Mouse (Mus musculus): ENCODE data around the gene Fgfr2. TPM values are rescaled to one million over a fixed set of nuclear protein-coding genes. Genes with fewer than 3 reads are reported as not detected.

The Fgfr2 gene
- polyA plus RNA-seq, 1 experiment from 2014 or later = 106 TPM

DNA sequence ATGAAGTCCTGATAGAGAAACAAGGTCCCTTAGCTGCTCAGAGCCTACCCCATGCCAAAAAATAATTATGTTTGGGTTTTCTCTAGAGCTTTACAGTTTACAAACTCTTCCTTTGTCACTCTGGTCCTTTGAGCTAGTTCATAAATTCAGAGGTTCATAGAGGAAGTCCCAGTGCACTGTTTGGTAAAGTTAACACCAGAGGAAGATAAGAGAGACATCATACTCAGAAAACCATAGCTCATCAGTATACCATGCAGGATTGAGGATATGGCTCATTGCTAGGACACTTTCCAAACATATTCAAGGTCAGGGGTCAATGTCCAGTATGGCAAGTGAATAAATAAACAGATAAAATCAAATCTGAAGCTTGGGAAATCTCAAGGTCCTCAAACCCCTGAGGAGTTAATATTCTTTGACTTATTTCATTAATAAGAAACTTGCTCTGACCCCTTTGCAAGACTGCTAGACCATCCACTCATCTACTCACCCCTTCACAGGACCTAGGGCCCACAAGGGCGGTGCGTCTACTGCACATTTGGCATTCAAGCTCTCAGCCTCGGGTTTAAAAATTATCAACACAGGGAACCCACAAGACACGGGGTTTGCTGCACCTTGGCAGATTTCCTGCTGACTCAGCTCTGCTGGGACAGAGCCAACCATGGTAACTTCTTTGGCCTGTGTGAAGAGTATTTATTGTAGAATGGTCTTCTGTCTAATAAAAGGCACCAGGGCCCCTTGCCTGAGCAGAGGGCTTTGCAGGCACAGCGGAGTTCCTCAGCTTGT, 797.4 kb downstream of the Fgfr2 start:
- Histone ChIP-seq H3K9ac (ENCODE audit: low read depth, low read length) (no peak overlapping the region), H3K9me3 (ENCODE audit: control insufficient read depth, low read length) (no peaks in the 10 kb centered on the region), H3K27ac (replicated peaks; ENCODE audit: low read depth, low read length) (no peak overlapping the region), H3K4me2 (ENCODE audit: low read depth, low read length) (no peak overlapping the region), H3K4me3 (ENCODE audit: low read depth, low read length) (no peak overlapping the region), H3K27me3 (replicated peaks; ENCODE audit: control insufficient read depth, insufficient read depth, low read length) (no peaks in the 10 kb centered on the region), H3K4me1 (ENCODE audit: control insufficient read depth, insufficient read depth, low read length) (peaks cover 12% of the 10 kb centered on the region), H3K36me3 (ENCODE audit: control insufficient read depth, insufficient read depth, low read length) (no peaks in the 10 kb centered on the region)
- WGBS = 36% methylated on average over 5 of the region's 5 CpGs
- ATAC-seq (ENCODE audit: low read depth) = no peak
- peak; percentile 74 for DNase-seq (ENCODE audit: low spot score)

DNA sequence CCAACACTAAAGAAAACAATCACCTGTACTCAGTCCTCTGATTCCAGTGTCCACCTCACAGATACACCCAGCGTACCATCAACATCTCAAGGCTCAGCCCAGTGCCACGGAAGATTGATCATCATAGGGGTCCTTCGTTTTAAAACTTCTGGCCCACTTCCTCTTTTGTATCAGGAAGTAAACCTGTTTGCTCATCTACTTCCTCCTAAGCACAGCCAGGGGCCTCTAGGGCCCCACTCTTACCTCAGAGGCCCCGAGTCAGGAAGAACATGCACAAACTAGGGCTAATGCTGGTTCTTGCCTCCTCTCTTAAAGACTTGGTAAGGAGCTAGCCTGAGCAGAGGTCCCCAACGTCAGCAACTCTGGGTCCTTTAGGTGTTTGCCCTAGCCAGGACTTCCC, 799.7 kb downstream of the Fgfr2 start:
- H3K4me3 ChIP-seq (ENCODE audit: low read depth, low read length) = no peak overlapping the region
- H3K27me3 ChIP-seq (replicated peaks; ENCODE audit: control insufficient read depth, insufficient read depth, low read length) = no peaks in the 10 kb centered on the region
- no peak overlapping the region for H3K9ac ChIP-seq (ENCODE audit: low read depth, low read length)
- H3K9me3 ChIP-seq (ENCODE audit: control insufficient read depth, low read length) = no peaks in the 10 kb centered on the region
- no peaks in the 10 kb centered on the region for H3K36me3 ChIP-seq (ENCODE audit: control insufficient read depth, insufficient read depth, low read length)
- H3K4me1 ChIP-seq (ENCODE audit: control insufficient read depth, insufficient read depth, low read length) = peaks cover 14% of the 10 kb centered on the region
- 75% methylated on average over 5 of the region's 5 CpGs for WGBS
- DNase-seq (ENCODE audit: low spot score) (no peak), ATAC-seq (ENCODE audit: low read depth) (no peak)
- H3K27ac ChIP-seq (replicated peaks; ENCODE audit: low read depth, low read length) = no peak overlapping the region
- no peak overlapping the region for H3K4me2 ChIP-seq (ENCODE audit: low read depth, low read length)

DNA sequence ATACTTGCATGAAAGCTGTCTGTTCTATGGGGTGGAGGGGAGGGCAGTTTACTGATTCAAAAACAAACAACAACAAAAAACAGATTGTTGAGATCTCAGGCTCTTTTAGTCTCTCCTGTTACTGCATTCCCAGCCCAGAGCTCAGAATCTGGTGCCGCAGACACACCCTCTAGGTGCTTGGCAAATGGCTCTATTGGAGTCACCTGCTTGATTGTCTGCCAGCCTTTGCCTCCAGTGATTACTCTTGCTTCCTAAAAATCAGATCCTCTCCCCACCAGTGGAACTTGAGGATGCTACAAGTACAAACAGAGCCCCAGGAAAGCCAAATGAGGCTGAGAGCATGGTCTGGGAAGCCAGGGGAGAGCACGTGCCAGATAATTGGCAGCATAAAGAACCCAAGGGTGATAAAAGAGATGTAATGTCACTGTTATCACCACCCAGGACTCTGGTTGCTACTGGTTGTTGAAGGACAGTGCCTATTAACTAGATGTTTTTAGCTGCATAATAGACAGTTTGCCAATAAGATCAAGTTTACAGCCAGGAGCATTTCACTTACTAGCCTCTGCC, 801.7 kb downstream of the Fgfr2 start:
- Histone ChIP-seq H3K4me3 (ENCODE audit: low read depth, low read length) (no peak overlapping the region), H3K27me3 (replicated peaks; ENCODE audit: control insufficient read depth, insufficient read depth, low read length) (no peaks in the 10 kb centered on the region), H3K9me3 (ENCODE audit: control insufficient read depth, low read length) (no peaks in the 10 kb centered on the region), H3K36me3 (ENCODE audit: control insufficient read depth, insufficient read depth, low read length) (no peaks in the 10 kb centered on the region), H3K4me2 (ENCODE audit: low read depth, low read length) (no peak overlapping the region), H3K27ac (replicated peaks; ENCODE audit: low read depth, low read length) (no peak overlapping the region), H3K4me1 (ENCODE audit: control insufficient read depth, insufficient read depth, low read length) (peaks cover 24% of the 10 kb centered on the region), H3K9ac (ENCODE audit: low read depth, low read length) (no peak overlapping the region)
- DNase-seq (ENCODE audit: low spot score) (no peak), ATAC-seq (ENCODE audit: low read depth) (no peak)
- 80% methylated on average over 2 of the region's 2 CpGs for WGBS

DNA sequence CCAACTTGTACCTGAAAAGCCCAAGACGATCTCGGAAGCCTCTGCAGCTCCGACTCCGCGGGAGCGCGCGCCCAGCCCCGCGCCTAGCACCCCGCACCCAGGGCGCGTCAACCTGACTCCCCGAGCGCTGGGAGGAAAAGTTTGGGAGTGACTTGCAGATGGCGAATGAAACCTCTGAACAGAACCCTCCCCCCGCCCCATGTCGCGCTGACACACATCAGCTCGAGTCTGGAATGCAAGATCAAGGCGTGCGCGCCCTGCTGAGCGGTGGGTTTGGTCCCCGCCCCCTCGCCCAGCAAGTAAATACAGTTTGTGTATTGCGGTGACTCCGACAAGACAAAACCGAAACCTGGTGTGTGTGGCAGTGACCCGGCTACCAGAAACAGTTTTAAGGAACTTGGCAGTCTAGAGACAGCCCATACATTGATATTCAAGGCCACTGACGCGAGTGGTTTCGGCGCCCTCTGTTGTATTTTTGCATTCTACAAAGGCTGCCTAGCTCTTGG, 806.1 kb downstream of the Fgfr2 start, which contains the start of gene Chst15:
Gene Chst15, minus strand, starts transcription at position 193 of the 506 bp plus-strand sequence.
- H3K36me3 ChIP-seq (ENCODE audit: control insufficient read depth, insufficient read depth, low read length) = no peaks in the 10 kb centered on the region
- peaks cover 38% of the 10 kb centered on the region for H3K4me1 ChIP-seq (ENCODE audit: control insufficient read depth, insufficient read depth, low read length)
- H3K27ac ChIP-seq (replicated peaks; ENCODE audit: low read depth, low read length) = peak within 1 kb of the TSS; percentile 85
- under 1% methylated on average over 32 of the region's 34 CpGs for WGBS
- ATAC-seq (ENCODE audit: low read depth) (peak; percentile 55), DNase-seq (ENCODE audit: low spot score) (peak; percentile 90)
- H3K9me3 ChIP-seq (ENCODE audit: control insufficient read depth, low read length) = no peaks in the 10 kb centered on the region
- peak within 1 kb of the TSS; percentile 81 for H3K4me3 ChIP-seq (ENCODE audit: low read depth, low read length)
- peak within 1 kb of the TSS; percentile 98 for H3K4me2 ChIP-seq (ENCODE audit: low read depth, low read length)
- H3K9ac ChIP-seq (ENCODE audit: low read depth, low read length) = peak within 1 kb of the TSS; percentile 82
- no peaks in the 10 kb centered on the region for H3K27me3 ChIP-seq (replicated peaks; ENCODE audit: control insufficient read depth, insufficient read depth, low read length)

DNA sequence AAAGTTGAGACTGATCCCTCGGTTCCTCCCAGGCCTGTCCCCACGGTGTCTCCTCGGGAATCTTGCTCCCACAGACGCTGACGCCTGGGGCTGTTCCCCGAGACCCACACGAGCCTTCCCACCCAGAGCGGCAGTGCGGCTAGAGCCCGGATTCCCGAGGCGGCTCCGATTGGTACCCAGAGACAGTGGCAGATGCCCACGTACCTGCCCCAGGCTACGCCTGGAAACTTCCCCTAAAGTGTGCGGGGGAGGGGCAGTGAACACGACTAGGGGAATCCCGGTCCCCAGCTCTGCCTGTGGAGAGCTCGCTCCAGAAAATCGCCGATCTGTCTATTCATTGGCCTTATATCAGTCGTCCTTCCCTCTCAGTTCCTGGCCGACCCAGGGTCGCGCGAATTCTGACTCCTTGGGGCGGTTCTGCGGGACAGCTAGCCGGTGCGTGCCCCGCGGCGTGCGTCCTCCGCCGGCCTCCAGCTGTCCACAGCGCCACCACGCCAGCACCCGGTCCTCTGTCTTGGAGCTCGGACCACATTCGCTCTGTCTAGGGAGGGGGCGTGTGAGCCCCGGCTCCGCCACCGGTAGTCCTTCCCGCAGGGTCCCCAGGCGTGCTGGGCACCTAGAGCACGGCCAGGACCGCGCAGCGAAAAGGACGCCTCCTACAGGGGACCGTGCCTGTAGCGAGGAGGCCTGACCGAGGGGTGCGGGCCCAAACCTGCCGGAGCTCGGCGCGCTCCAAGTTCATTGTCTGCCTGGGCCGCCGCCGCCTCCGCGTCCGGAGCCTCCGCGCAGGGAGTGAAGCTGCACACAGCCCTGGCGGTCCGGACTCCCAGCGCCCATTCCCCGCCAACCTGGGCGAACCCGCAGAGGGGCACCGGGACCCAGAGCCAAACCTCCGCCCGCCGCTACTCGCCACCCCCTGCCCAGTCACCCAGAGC, 806.8 kb downstream of the Fgfr2 start:
- DNase-seq (ENCODE audit: low spot score) = peak; percentile 72
- Histone ChIP-seq H3K9me3 (ENCODE audit: control insufficient read depth, low read length) (no peaks in the 10 kb centered on the region), H3K4me2 (ENCODE audit: low read depth, low read length) (peak overlapping the region; percentile 98), H3K27me3 (replicated peaks; ENCODE audit: control insufficient read depth, insufficient read depth, low read length) (no peaks in the 10 kb centered on the region), H3K4me1 (ENCODE audit: control insufficient read depth, insufficient read depth, low read length) (peaks cover 44% of the 10 kb centered on the region), H3K4me3 (ENCODE audit: low read depth, low read length) (peak overlapping the region; percentile 81), H3K36me3 (ENCODE audit: control insufficient read depth, insufficient read depth, low read length) (no peaks in the 10 kb centered on the region), H3K9ac (ENCODE audit: low read depth, low read length) (peak overlapping the region; percentile 82), H3K27ac (replicated peaks; ENCODE audit: low read depth, low read length) (peak overlapping the region; percentile 85)
- ATAC-seq (ENCODE audit: low read depth) = peak; percentile 70
- 0% methylated on average over 32 of the region's 79 CpGs for WGBS

DNA sequence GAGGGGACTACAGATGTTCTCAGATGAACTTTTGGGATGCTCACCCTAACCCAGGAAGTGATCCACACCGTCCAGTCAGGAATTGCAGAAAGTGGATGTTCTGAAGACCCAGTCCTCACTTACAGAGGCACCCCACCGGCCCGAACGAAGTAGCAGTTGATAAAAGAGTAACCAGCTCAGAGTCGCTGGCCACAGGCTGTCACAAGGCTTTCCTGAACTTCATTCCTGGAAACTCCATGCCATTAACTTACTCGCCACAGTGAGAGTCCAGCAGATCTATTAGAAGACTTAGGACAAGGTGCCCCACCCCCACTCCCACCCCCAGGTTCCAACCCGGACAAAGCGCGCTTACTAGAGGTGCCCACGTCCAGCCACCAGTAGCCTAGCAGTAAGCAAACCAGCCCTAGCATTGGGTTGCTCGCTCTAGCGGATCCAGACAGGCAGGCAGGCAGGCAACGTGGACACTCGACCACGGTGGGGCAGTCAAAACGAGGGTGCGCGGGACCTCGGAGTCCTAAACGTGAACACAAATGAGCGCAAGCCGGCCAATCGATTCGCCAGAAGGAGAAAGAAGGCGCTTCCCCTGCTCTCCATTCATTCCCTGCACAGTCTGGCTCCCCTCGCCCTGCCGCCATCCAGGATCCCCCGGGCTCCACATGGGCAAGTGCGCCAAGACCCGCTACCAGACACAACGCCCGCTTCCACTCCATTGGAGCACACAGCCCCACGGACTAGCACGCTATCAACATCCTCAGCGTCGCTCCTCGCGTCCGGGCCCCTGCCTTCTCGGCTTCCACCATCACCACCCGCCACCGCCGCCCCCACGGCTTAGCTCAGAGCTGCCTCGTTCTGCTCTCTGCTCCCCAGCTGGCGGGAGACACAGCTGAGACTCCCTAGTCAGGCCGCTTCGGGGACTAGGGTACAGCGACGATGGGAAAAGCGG, 807.7 kb downstream of the Fgfr2 start:
- peak overlapping the region; percentile 85 for H3K27ac ChIP-seq (replicated peaks; ENCODE audit: low read depth, low read length)
- no peaks in the 10 kb centered on the region for H3K27me3 ChIP-seq (replicated peaks; ENCODE audit: control insufficient read depth, insufficient read depth, low read length)
- H3K9ac ChIP-seq (ENCODE audit: low read depth, low read length) = peak overlapping the region; percentile 82
- peak; percentile 64 for ATAC-seq (ENCODE audit: low read depth)
- H3K36me3 ChIP-seq (ENCODE audit: control insufficient read depth, insufficient read depth, low read length) = no peaks in the 10 kb centered on the region
- WGBS = 2% methylated on average over 31 of the region's 51 CpGs
- peak overlapping the region; percentile 81 for H3K4me3 ChIP-seq (ENCODE audit: low read depth, low read length)
- H3K4me1 ChIP-seq (ENCODE audit: control insufficient read depth, insufficient read depth, low read length) = peaks cover 42% of the 10 kb centered on the region
- DNase-seq (ENCODE audit: low spot score) = peak; percentile 92
- H3K4me2 ChIP-seq (ENCODE audit: low read depth, low read length) = peak overlapping the region; percentile 98
- H3K9me3 ChIP-seq (ENCODE audit: control insufficient read depth, low read length) = no peaks in the 10 kb centered on the region

DNA sequence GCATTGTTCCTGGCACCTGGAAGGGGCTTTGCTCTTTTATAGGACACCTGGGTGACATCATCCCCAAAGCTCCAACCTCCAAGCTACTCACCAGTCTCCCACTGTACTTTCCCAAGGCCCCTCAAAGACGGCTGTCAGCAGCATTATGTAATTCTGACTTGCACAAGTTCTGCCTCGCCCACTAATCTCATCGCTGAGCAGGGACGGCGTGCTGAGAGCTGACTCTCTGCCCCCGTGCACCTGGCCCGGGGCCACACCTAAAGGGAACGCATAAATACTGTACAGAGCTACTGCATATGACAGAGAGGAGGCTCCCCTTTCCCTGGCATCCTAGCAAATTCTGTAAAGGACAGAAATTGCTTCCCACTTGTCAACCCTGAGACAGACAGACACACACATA, 810.8 kb downstream of the Fgfr2 start:
- Histone ChIP-seq H3K4me3 (ENCODE audit: low read depth, low read length) (no peak overlapping the region), H3K27ac (replicated peaks; ENCODE audit: low read depth, low read length) (no peak overlapping the region), H3K9ac (ENCODE audit: low read depth, low read length) (no peak overlapping the region), H3K9me3 (ENCODE audit: control insufficient read depth, low read length) (no peaks in the 10 kb centered on the region), H3K27me3 (replicated peaks; ENCODE audit: control insufficient read depth, insufficient read depth, low read length) (no peaks in the 10 kb centered on the region), H3K4me2 (ENCODE audit: low read depth, low read length) (no peak overlapping the region), H3K4me1 (ENCODE audit: control insufficient read depth, insufficient read depth, low read length) (peaks cover 45% of the 10 kb centered on the region), H3K36me3 (ENCODE audit: control insufficient read depth, insufficient read depth, low read length) (no peaks in the 10 kb centered on the region)
- WGBS = 59% methylated on average over 8 of the region's 8 CpGs
- DNase-seq (ENCODE audit: low spot score) (peak; percentile 75), ATAC-seq (ENCODE audit: low read depth) (no peak)
